Mouse (Mus musculus) limb, embryonic 12.5 days (tissue): ENCODE data around the gene Pla2r1. TPM values are rescaled to one million over a fixed set of nuclear protein-coding genes. Genes with fewer than 3 reads are reported as not detected.

Source experiments
- ATAC-seq: fragments of 200-750 bp; cut with Nextera tagmentation; 2 replicates; pipeline ENCODE4 v1.8.0; 2017; ENCODE audit warnings: low read depth, moderate TSS enrichment; ENCODE audit not compliant: insufficient number of reproducible peaks, insufficient read depth, low FRiP score, low TSS enrichment
- H3K27ac ChIP-seq: fragments of 300-500 bp; sonication (generic); 2 replicates; pipeline ENCODE4 v1.5.1; 2016; ENCODE audit warnings: mild to moderate bottlenecking, moderate library complexity
- H3K27me3 ChIP-seq: fragments of 300-500 bp; sonication (generic); 2 replicates; pipeline ENCODE4 v1.6.1; 2016; ENCODE audit warnings: mild to moderate bottlenecking, moderate library complexity
- H3K36me3 ChIP-seq: fragments of 300-500 bp; sonication (generic); 2 replicates; pipeline ENCODE4 v1.6.1; 2016; ENCODE audit warnings: mild to moderate bottlenecking, moderate library complexity
- H3K4me1 ChIP-seq: fragments of 300-500 bp; sonication (generic); replicated peaks from 2 replicates; pipeline ENCODE4 v1.6.1; 2016
- H3K4me2 ChIP-seq: fragments of 300-500 bp; sonication (generic); 2 replicates; pipeline ENCODE4 v1.6.1; 2016; ENCODE audit warnings: mild to moderate bottlenecking, moderate library complexity
- H3K4me3 ChIP-seq: fragments of 300-500 bp; sonication (generic); replicated peaks from 2 replicates; pipeline ENCODE4 v1.5.1; 2016; ENCODE audit warnings: mild to moderate bottlenecking
- H3K9ac ChIP-seq: fragments of 300-500 bp; sonication (generic); replicated peaks from 2 replicates; pipeline ENCODE4 v1.6.1; 2016; ENCODE audit warnings: mild to moderate bottlenecking, moderate library complexity
- H3K9me3 ChIP-seq: fragments of 300-500 bp; sonication (generic); 2 replicates; pipeline ENCODE4 v1.6.1; 2016; ENCODE audit warnings: mild to moderate bottlenecking, moderate library complexity
- WGBS: fragments of 180-500 bp; shearing (Covaris S2); methylation state at CpG from one replicate; pipeline ENCODE4 v1.1.7; 2016; 5-methylcytosine and 5-hydroxymethylcytosine counted together
- polyA plus RNA-seq: library from polyadenylated mRNA; unstranded; fragments of >200 nt; fragmentation: Nextera tagmentation; extraction: Ambion mirVana; gene quantifications from 2 replicates; pipeline ENCODE4 v1.2.1, GENCODE M21; 2016

Gene Pla2r1
- polyA plus RNA-seq, 1 experiment from 2014 or later = 1.9 TPM

- H3K36me3 ChIP-seq = 0 out of 2 replicates have a peak, but pooled peaks cover 7% of the 10 kb centered on the region
- no peak overlapping the region for H3K27ac ChIP-seq
- no peak overlapping the region for H3K4me3 ChIP-seq
- ATAC-seq = no peak
- H3K4me2 ChIP-seq = no peak overlapping the region
- H3K27me3 ChIP-seq = no peaks in the 10 kb centered on the region
- no peaks in the 10 kb centered on the region for H3K4me1 ChIP-seq
- no peaks in the 10 kb centered on the region for H3K9me3 ChIP-seq
- no peak overlapping the region for H3K9ac ChIP-seq
- WGBS = 91% methylated on average over 8 of the region's 8 CpGs
Observed at GRCm38 (mm10) chr2:60375126-60375525, 178.0 kb downstream of the Pla2r1 start.

DNA sequence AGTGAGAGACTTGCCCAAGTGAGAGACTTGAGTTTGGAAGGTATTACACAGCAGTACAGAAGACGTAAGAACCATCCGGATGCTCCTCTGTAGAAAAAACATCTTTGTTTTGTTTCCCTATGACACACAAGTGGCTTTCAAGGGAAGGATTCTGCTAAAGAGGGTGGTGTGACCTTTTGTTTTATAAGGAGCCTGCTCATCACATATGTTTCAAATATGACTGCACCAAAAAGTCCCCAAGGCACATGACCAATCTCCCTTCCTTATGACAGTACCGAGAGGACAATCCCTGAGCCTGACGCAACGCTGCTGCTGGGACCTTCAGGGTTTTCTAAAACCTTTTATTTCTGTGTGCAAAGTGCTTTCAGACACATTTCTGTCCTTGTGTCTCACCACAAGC, 182.9 kb downstream of the Pla2r1 start:
- Histone ChIP-seq H3K4me2 (no peak overlapping the region), H3K9me3 (no peaks in the 10 kb centered on the region), H3K9ac (no peak overlapping the region), H3K4me1 (no peaks in the 10 kb centered on the region), H3K4me3 (no peak overlapping the region), H3K36me3 (0 out of 2 replicates have a peak, but pooled peaks cover 3% of the 10 kb centered on the region), H3K27ac (no peak overlapping the region), H3K27me3 (no peaks in the 10 kb centered on the region)
- no peak for ATAC-seq
- WGBS = 94% methylated on average over 5 of the region's 5 CpGs

DNA sequence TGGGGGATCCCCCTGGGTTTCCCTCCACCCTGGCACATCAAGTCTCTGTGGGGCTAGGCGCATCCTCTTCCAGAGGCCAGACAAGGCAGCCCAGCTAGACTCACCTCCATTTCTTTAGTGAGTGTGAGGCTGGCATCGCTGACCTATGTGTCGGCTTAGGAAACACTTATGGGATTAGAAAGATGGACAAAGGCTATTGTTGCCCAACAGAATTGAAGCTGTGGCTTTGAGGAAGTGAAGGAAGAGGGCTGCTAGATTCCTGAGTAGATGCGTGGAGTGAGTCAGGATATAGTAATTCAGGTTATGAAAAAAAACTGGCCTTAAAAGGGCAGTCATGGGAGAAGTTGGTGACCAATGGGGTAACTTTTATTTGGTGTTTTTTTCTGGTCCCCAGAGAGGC, 183.7 kb downstream of the Pla2r1 start:
- Histone ChIP-seq H3K4me2 (no peak overlapping the region), H3K9me3 (no peaks in the 10 kb centered on the region), H3K27me3 (no peaks in the 10 kb centered on the region), H3K9ac (no peak overlapping the region), H3K4me1 (no peaks in the 10 kb centered on the region), H3K36me3 (0 out of 2 replicates have a peak, but pooled peaks cover 3% of the 10 kb centered on the region), H3K27ac (no peak overlapping the region), H3K4me3 (no peak overlapping the region)
- 91% methylated on average over 4 of the region's 4 CpGs for WGBS
- ATAC-seq = no peak

GRCm38 (mm10) chr2:60367871-60368270, 185.2 kb downstream of the Pla2r1 start:
- WGBS = 89% methylated on average over 7 of the region's 7 CpGs
- Histone ChIP-seq H3K4me2 (no peak overlapping the region), H3K4me3 (no peak overlapping the region), H3K9ac (no peak overlapping the region), H3K27ac (no peak overlapping the region), H3K9me3 (no peaks in the 10 kb centered on the region), H3K36me3 (no peaks in the 10 kb centered on the region), H3K4me1 (no peaks in the 10 kb centered on the region), H3K27me3 (no peaks in the 10 kb centered on the region)
- ATAC-seq = no peak

Other genes with a start within 250 kb of the Pla2r1 start
- 4.9 and 5.1 TPM in 2 replicates for gene Ly75, start 170.0 kb downstream of the Pla2r1 start, polyA plus RNA-seq
- gene Itgb6, start 169.3 kb upstream of the Pla2r1 start, polyA plus RNA-seq = 1.9 and 2.6 TPM in 2 replicates